In genomic region chr5:125081318-125082101, GRCm38 (mm10) we compare ENCODE assay signal across 9 mouse cellular contexts.
DNase-seq lines count a peak whose midpoint lies in the region; TF ChIP-seq lines count a peak whose summit lies in the region.
"Had no signal": no experiment of that assay in that cellular context is flagged by ENCODE, and none has a peak within 500 bp of the region (broad histone marks: within the 10 kb centered on the region; RNA-seq: fewer than 3 reads in every experiment).

No protein-coding gene starts in this region.

- peaks cover 25% of the 10 kb centered on the region for H3K36me3 ChIP-seq in small intestine, adult 2 months (ENCODE audit: control insufficient read depth, insufficient read depth, low read length)

- intact Hi-C loops in heart, postnatal 25 days (cut with DNase I), result loop anchor here (2.0 to 5.0 kb wide), 2 partner anchors 23 to 44 kb away; no protein-coding TSS in a partner anchor

- TF ChIP-seq POLR2A in small intestine, adult 2 months (IDR thresholded peaks at IDR 0.05; ENCODE audit: low read depth, low read length), result no peak

- peak overlapping the region; percentile 42 for H3K4me3 ChIP-seq in small intestine, adult 2 months (ENCODE audit: low read depth, low read length)
- H3K4me3 ChIP-seq: megakaryocyte, embryonic 14.5 days had no signal

- 15% methylated on average over 21 of the region's 21 CpGs for WGBS in small intestine, adult 2 months

- peak overlapping the region; percentile 94 for H3K27ac ChIP-seq in small intestine, adult 2 months (ENCODE audit: insufficient read depth, low read depth, low read length)

- no peak; the same call in 1 of the 2 replicates for TF ChIP-seq CTCF in small intestine, adult 2 months (IDR thresholded peaks at IDR 0.05; ENCODE audit: extremely low read depth, insufficient read length, insufficient replicate concordance, low read depth, low read length)

- H3K27me3 ChIP-seq in small intestine, adult 2 months (ENCODE audit: control insufficient read depth, insufficient read depth, low read length), result no peaks in the 10 kb centered on the region

- DNase-seq in NIH3T3 (ENCODE audit: low read depth), result peak; percentile 92
- peak; percentile 76 to 82 for DNase-seq in cerebellum, adult 18-20 months
- DNase-seq in frontal cortex, postnatal 10 days (ENCODE audit: low spot score in 2 of 2), result peak; percentile 58 to 68
- peak; percentile 84 for DNase-seq in heart, postnatal 25 days (ENCODE audit: low spot score)
- peak; percentile 37 to 65 for DNase-seq in layer of hippocampus, adult 18-20 months (ENCODE audit: low spot score in 2 of 2)
- DNase-seq in lung, postnatal 14 days, result peak; percentile 91
- no peak for DNase-seq in thymus, postnatal 14 days

- peaks cover 21% of the 10 kb centered on the region for H3K4me1 ChIP-seq in small intestine, adult 2 months (ENCODE audit: control insufficient read depth, insufficient read depth, insufficient read length, low read length)
